Mouse (Mus musculus) G1E (cell line): ENCODE data around the gene Agr2.

ENCODE experiments used
- CTCF ChIP-seq: IDR thresholded peaks from 2 replicates; pipeline ENCODE4 v1.5.1; 2012; ENCODE audit warnings: low read depth, low read length, inconsistent platforms, mixed read lengths
- GATA1 ChIP-seq: IDR thresholded peaks from 2 replicates; pipeline ENCODE4 v1.6.1; 2012; ENCODE audit warnings: borderline replicate concordance, low read length, inconsistent platforms, mixed read lengths
- POLR2AphosphoS5 ChIP-seq: IDR thresholded peaks from 2 replicates; pipeline ENCODE4 v1.6.1; 2012; ENCODE audit warnings: low read depth, low read length, inconsistent platforms; ENCODE audit not compliant: insufficient replicate concordance

DNA sequence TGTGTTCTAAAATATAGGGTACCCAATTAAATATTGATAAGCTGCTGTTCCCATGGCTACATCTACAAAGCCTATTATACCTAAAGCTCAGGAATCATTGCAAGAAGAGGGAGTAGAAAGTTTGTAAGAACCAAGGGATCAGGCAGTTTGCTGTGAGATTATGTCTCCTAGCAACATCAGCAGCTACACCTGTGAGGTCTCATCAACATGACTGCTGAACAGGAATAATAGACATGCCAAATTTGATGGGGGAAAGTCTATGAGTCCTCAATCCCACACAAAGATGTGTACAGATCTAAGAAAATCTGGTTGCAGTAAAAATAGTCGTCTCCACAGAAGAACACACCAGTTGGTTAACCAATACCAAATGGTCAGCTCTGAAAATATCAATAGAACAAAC lies 41.0 kb upstream of the Agr2 start:
- no peak for TF ChIP-seq CTCF
- no peak for TF ChIP-seq GATA1
- TF ChIP-seq POLR2AphosphoS5 = no peak
